In the genomic region with DNA sequence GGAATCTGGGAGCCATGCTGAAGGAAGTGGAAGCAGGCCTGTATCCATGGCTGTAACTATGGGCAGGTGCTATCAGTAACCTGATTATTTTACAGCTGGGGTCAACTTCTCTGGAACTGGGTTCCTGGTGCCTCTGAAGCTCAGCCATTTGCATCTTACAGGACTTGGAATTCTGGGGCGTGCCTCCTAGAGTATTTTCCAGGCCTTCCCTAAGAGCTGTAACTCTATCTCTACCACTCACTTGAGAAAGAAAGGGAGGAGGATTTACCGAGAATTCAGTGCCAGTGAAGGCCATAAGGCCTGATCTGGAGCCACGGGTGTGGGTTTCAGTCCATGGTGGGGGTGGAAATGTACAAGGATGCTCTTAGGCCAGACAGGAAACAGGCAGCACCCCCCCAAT, we compare ENCODE assay signal across 9 mouse cellular contexts. TPM values are rescaled to one million over a fixed set of nuclear protein-coding genes. Genes with fewer than 3 reads are reported as not detected.
DNase-seq lines count a peak whose midpoint lies in the region; ATAC-seq lines count a peak whose summit lies in the region.
"Had no signal": no experiment of that assay in that cellular context is flagged by ENCODE, and none has a peak within 500 bp of the region (broad histone marks: within the 10 kb centered on the region; RNA-seq: fewer than 3 reads in every experiment).

No protein-coding gene starts in this region.

- H3K36me3 ChIP-seq in heart, embryonic 14.5 days (ENCODE audit: control insufficient read depth, insufficient read depth, low read length) = peaks cover under 1% of the 10 kb centered on the region; the same call in 1 of the 2 replicates
- H3K36me3 ChIP-seq in hindbrain, embryonic 12.5 days = peaks cover 3% of the 10 kb centered on the region; the same call in 1 of the 2 replicates
- H3K36me3 ChIP-seq in midbrain, embryonic 12.5 days = no peaks in the 10 kb centered on the region

- peak overlapping the region; percentile 41; the same call in 1 of the 2 replicates for H3K9ac ChIP-seq in heart, embryonic 14.5 days (ENCODE audit: low read length)
- H3K9ac ChIP-seq in hindbrain, embryonic 12.5 days = 0 out of 2 replicates have a peak overlapping the region, but pooled peaks have one; percentile 15
- peak overlapping the region; percentile 31; the same call in 1 of the 2 replicates for H3K9ac ChIP-seq in midbrain, embryonic 12.5 days (replicated peaks)

- ATAC-seq in heart, embryonic 14.5 days (ENCODE audit: insufficient number of reproducible peaks, insufficient read depth, low FRiP score, low read depth) = no peak
- no peak for ATAC-seq in hindbrain, embryonic 12.5 days (ENCODE audit: low FRiP score)
- ATAC-seq in midbrain, embryonic 12.5 days (ENCODE audit: low FRiP score, low read depth) = no peak

- H3K4me2 ChIP-seq in heart, embryonic 14.5 days (ENCODE audit: low read length) = peak overlapping the region; percentile 100
- H3K4me2 ChIP-seq in hindbrain, embryonic 12.5 days (replicated peaks) = peak overlapping the region; percentile 98
- peak overlapping the region; percentile 94 for H3K4me2 ChIP-seq in midbrain, embryonic 12.5 days (replicated peaks)

- H3K4me3 ChIP-seq in heart, embryonic 14.5 days (ENCODE audit: control insufficient read depth in 1 of 2, insufficient read depth in 1 of 2, low read depth in 1 of 2, low read length in 2 of 2) = no peak overlapping the region
- H3K4me3 ChIP-seq in hindbrain, embryonic 12.5 days = peak overlapping the region; percentile 83; the same call in 1 of the 2 replicates
- no peak overlapping the region for H3K4me3 ChIP-seq in midbrain, embryonic 12.5 days

- no peaks in the 10 kb centered on the region for H3K27me3 ChIP-seq in heart, embryonic 14.5 days (ENCODE audit: control insufficient read depth, insufficient read depth, low read length)
- no peaks in the 10 kb centered on the region for H3K27me3 ChIP-seq in hindbrain, embryonic 12.5 days
- no peaks in the 10 kb centered on the region for H3K27me3 ChIP-seq in midbrain, embryonic 12.5 days

- peak overlapping the region; percentile 1 to 62; a peak in 2 of 4 replicates for H3K27ac ChIP-seq in heart, embryonic 14.5 days (replicated peaks in 1 of 2; ENCODE audit: control insufficient read depth in 1 of 2, insufficient read depth in 1 of 2, low read depth in 2 of 2, low read length in 2 of 2)
- H3K27ac ChIP-seq in hindbrain, embryonic 12.5 days = peak overlapping the region; percentile 98
- H3K27ac ChIP-seq in midbrain, embryonic 12.5 days (replicated peaks) = no peak overlapping the region

- no peaks in the 10 kb centered on the region for H3K9me3 ChIP-seq in heart, embryonic 14.5 days (ENCODE audit: control insufficient read depth, low read length)
- no peaks in the 10 kb centered on the region for H3K9me3 ChIP-seq in hindbrain, embryonic 12.5 days (replicated peaks)
- H3K9me3 ChIP-seq in midbrain, embryonic 12.5 days = no peaks in the 10 kb centered on the region

- DNase-seq in heart, adult 9 months (ENCODE audit: low spot score in 2 of 2) = no peak
- DNase-seq in R1 (ENCODE audit: low read depth, low spot score) = peak; percentile 81
- DNase-seq in retina, postnatal 1 day = no peak
- no peak for DNase-seq in MN1 (ENCODE audit: low spot score)
- no peak for DNase-seq in embryo, embryonic 10 days (ENCODE audit: low spot score)
- DNase-seq: gastrocnemius, postnatal 25 days had no signal

- peaks cover 48 to 71% of the 10 kb centered on the region in 2 experiments for H3K4me1 ChIP-seq in heart, embryonic 14.5 days (ENCODE audit: control insufficient read depth in 2 of 2, insufficient read depth in 2 of 2, low read length in 2 of 2)
- peaks cover 63% of the 10 kb centered on the region for H3K4me1 ChIP-seq in hindbrain, embryonic 12.5 days
- H3K4me1 ChIP-seq in midbrain, embryonic 12.5 days = peaks cover 70% of the 10 kb centered on the region

- WGBS in heart, embryonic 14.5 days = 23% methylated on average over 3 of the region's 3 CpGs
- 32% methylated on average over 3 of the region's 3 CpGs for WGBS in hindbrain, embryonic 12.5 days
- 41% methylated on average over 3 of the region's 3 CpGs for WGBS in midbrain, embryonic 12.5 days

RNA-seq across cellular contexts. Expression of a gene that starts 51.4 kb away (rescaled TPM):
- not detected in 2 replicates for polyA plus RNA-seq in heart, embryonic 14.5 days (2014; fragmentation: Nextera tagmentation; extraction: Ambion mirVana)
- not detected in 2 replicates for polyA plus RNA-seq in hindbrain, embryonic 12.5 days (2016; fragmentation: Nextera tagmentation; extraction: Ambion mirVana)
- not detected in 2 replicates for polyA plus RNA-seq in midbrain, embryonic 12.5 days (2016; fragmentation: Nextera tagmentation; extraction: Ambion mirVana)
